23 mouse cellular contexts compared by ENCODE assay signal in genomic region chr14:55370384-55370783, GRCm38 (mm10).
A peak's percentile ranks its signal among the peaks of the same experiment; 100 is the strongest.
DNase-seq lines count a peak whose midpoint lies in the region; ATAC-seq lines count a peak whose summit lies in the region.
"Had no signal": no experiment of that assay in that cellular context is flagged by ENCODE, and none has a peak within 500 bp of the region (broad histone marks: within the 10 kb centered on the region; RNA-seq: fewer than 3 reads in every experiment).

No protein-coding gene starts in this region.

- peaks cover 9% of the 10 kb centered on the region for H3K4me1 ChIP-seq in heart, embryonic 12.5 days (replicated peaks)
- no peaks in the 10 kb centered on the region for H3K4me1 ChIP-seq in neural tube, embryonic 15.5 days
- H3K4me1 ChIP-seq: embryonic facial prominence, embryonic 13.5 days; forebrain, embryonic 12.5 days; hindbrain, embryonic 10.5 days had no signal

- no peaks in the 10 kb centered on the region for H3K27me3 ChIP-seq in heart, embryonic 12.5 days (replicated peaks)
- H3K27me3 ChIP-seq in neural tube, embryonic 15.5 days (replicated peaks) = no peaks in the 10 kb centered on the region
- H3K27me3 ChIP-seq: embryonic facial prominence, embryonic 13.5 days; forebrain, embryonic 12.5 days; heart, embryonic 15.5 days had no signal

- H3K36me3 ChIP-seq in heart, embryonic 12.5 days = no peaks in the 10 kb centered on the region
- H3K36me3 ChIP-seq in neural tube, embryonic 15.5 days = no peaks in the 10 kb centered on the region
- H3K36me3 ChIP-seq: embryonic facial prominence, embryonic 13.5 days; forebrain, embryonic 12.5 days; heart, embryonic 10.5 days; heart, embryonic 15.5 days; hindbrain, embryonic 10.5 days had no signal

- WGBS in heart, embryonic 12.5 days = 80% methylated on average over 5 of the region's 5 CpGs
- 92% methylated on average over 5 of the region's 5 CpGs for WGBS in neural tube, embryonic 15.5 days

- no peak overlapping the region for H3K4me3 ChIP-seq in heart, embryonic 12.5 days
- H3K4me3 ChIP-seq in neural tube, embryonic 15.5 days (replicated peaks) = no peak overlapping the region
- H3K4me3 ChIP-seq: embryonic facial prominence, embryonic 13.5 days; forebrain, embryonic 12.5 days; gastrocnemius, adult 2 months; heart, embryonic 10.5 days; heart, embryonic 15.5 days; hindbrain, embryonic 10.5 days had no signal

- no peak overlapping the region for H3K4me2 ChIP-seq in heart, embryonic 12.5 days
- no peak overlapping the region for H3K4me2 ChIP-seq in neural tube, embryonic 15.5 days
- H3K4me2 ChIP-seq: embryonic facial prominence, embryonic 13.5 days; forebrain, embryonic 12.5 days; heart, embryonic 15.5 days; hindbrain, embryonic 14.5 days had no signal

- ATAC-seq in heart, embryonic 12.5 days (ENCODE audit: insufficient number of reproducible peaks, low FRiP score) = no peak
- ATAC-seq in common myeloid progenitor, adult 5-6 weeks (replicated peaks; ENCODE audit: low read depth, poor library complexity, severe bottlenecking) = peak; percentile 95
- ATAC-seq in megakaryocyte progenitor cell, adult 5-6 weeks (replicated peaks; ENCODE audit: poor library complexity) = peak; percentile 57
- no peak for ATAC-seq in neural tube, embryonic 15.5 days (ENCODE audit: low FRiP score)
- ATAC-seq: forebrain, embryonic 16.5 days had no signal

- H3K27ac ChIP-seq in heart, embryonic 12.5 days (ENCODE audit: poor library complexity, severe bottlenecking) = no peak overlapping the region
- H3K27ac ChIP-seq in neural tube, embryonic 15.5 days (replicated peaks) = no peak overlapping the region
- H3K27ac ChIP-seq: embryonic facial prominence, embryonic 13.5 days; forebrain, embryonic 12.5 days; gastrocnemius, adult 2 months; heart, embryonic 10.5 days; heart, embryonic 15.5 days; hindbrain, embryonic 10.5 days; hindbrain, embryonic 14.5 days had no signal

- no peaks in the 10 kb centered on the region for H3K9me3 ChIP-seq in heart, embryonic 12.5 days (replicated peaks)
- H3K9me3 ChIP-seq in neural tube, embryonic 15.5 days (replicated peaks) = no peaks in the 10 kb centered on the region
- H3K9me3 ChIP-seq: embryonic facial prominence, embryonic 13.5 days; forebrain, embryonic 12.5 days; heart, embryonic 10.5 days; heart, embryonic 15.5 days; hindbrain, embryonic 10.5 days had no signal

- peak; percentile 24 for DNase-seq in heart, adult 11 months
- DNase-seq in kidney, adult 9 months = no peak
- no peak for DNase-seq in cerebellum, postnatal 14 days
- DNase-seq: adrenal gland, adult 8-10 months; adrenal gland, postnatal 36 days; cerebellum, adult 11 months; cerebellum, adult 8-10 months; cerebellum, postnatal 25 days; gastrocnemius, adult 2 months; gastrocnemius, postnatal 25 days; heart, adult 18-20 months; heart, postnatal 14 days had no signal

- no peak overlapping the region for H3K9ac ChIP-seq in heart, embryonic 12.5 days
- no peak overlapping the region for H3K9ac ChIP-seq in neural tube, embryonic 15.5 days (replicated peaks)
- H3K9ac ChIP-seq: embryonic facial prominence, embryonic 13.5 days; forebrain, embryonic 12.5 days; heart, embryonic 15.5 days; hindbrain, embryonic 14.5 days had no signal

Comparison
In these comparisons a context has a peak if more than half of its experiments do, and no peak if none do; other contexts are left out.
1. ATAC-seq: peak in common myeloid progenitor, adult 5-6 weeks (single experiment) and megakaryocyte progenitor cell, adult 5-6 weeks (single experiment); none in heart, embryonic 12.5 days (single experiment) and neural tube, embryonic 15.5 days (single experiment).